Mouse (Mus musculus): Measurements from ENCODE around the gene Gm10160. TPM values are rescaled to one million over a fixed set of nuclear protein-coding genes. Genes with fewer than 3 reads are reported as not detected.
A peak's percentile ranks its signal among the peaks of the same experiment; 100 is the strongest.

Gm10160 gene
- total and polyA plus RNA-seq, 3 experiments: not detected

GRCm38 (mm10) chr7:81828681-81829378 is 26.8 kb downstream of the Gm10160 start:
- Histone ChIP-seq H3K27me3 (ENCODE audit: insufficient read depth, low read length) (no peaks in the 10 kb centered on the region), H3K9me3 (replicated peaks) (no peaks in the 10 kb centered on the region), H3K36me3 (replicated peaks) (peaks cover 15% of the 10 kb centered on the region), H3K4me3 (ENCODE audit: low read depth, low read length) (peak overlapping the region; percentile 93), H3K4me1 (ENCODE audit: insufficient read depth, low read depth, low read length) (peaks cover 44% of the 10 kb centered on the region)
- DNase-seq (ENCODE audit: low spot score) (peak; percentile 23), ATAC-seq (ENCODE audit: extremely low read depth, insufficient number of reproducible peaks, low FRiP score, poor library complexity, severe bottlenecking) (no peak)
- TF ChIP-seq POLR2AphosphoS5 (IDR thresholded peaks at IDR 0.05; ENCODE audit: insufficient replicate concordance, low read depth, low read length) (no peak), TAL1 (conservative IDR thresholded peaks at IDR 0.05; ENCODE audit: low read depth, low read length) (no peak), GATA1 (IDR thresholded peaks at IDR 0.05; ENCODE audit: borderline replicate concordance, low read length) (no peak), GATA2 (IDR thresholded peaks at IDR 0.05; ENCODE audit: borderline replicate concordance, low read depth, low read length) (no peak)

GRCm38 (mm10) chr7:81827806-81828667 is 27.6 kb downstream of the Gm10160 start:
- Histone ChIP-seq H3K4me1 (ENCODE audit: insufficient read depth, low read depth, low read length) (peaks cover 49% of the 10 kb centered on the region), H3K4me3 (ENCODE audit: low read depth, low read length) (peak overlapping the region; percentile 93), H3K27me3 (ENCODE audit: insufficient read depth, low read length) (no peaks in the 10 kb centered on the region), H3K36me3 (replicated peaks) (peaks cover 21% of the 10 kb centered on the region), H3K9me3 (replicated peaks) (no peaks in the 10 kb centered on the region)
- TF ChIP-seq TAL1 (conservative IDR thresholded peaks at IDR 0.05; ENCODE audit: low read depth, low read length) (no peak), CTCF (IDR thresholded peaks at IDR 0.05; ENCODE audit: low read depth, low read length) (no peak), GATA2 (IDR thresholded peaks at IDR 0.05; ENCODE audit: borderline replicate concordance, low read depth, low read length) (no peak), POLR2AphosphoS5 (IDR thresholded peaks at IDR 0.05; ENCODE audit: insufficient replicate concordance, low read depth, low read length) (no peak), GATA1 (IDR thresholded peaks at IDR 0.05; ENCODE audit: borderline replicate concordance, low read length) (no peak)
- DNase-seq (ENCODE audit: low spot score) (peak; percentile 22), ATAC-seq (ENCODE audit: extremely low read depth, insufficient number of reproducible peaks, low FRiP score, poor library complexity, severe bottlenecking) (no peak; the same call in 1 of the 2 replicates)

GRCm38 (mm10) chr7:81825381-81825780 is 30.2 kb downstream of the Gm10160 start:
- no peak for TF ChIP-seq GATA1 (IDR thresholded peaks at IDR 0.05; ENCODE audit: borderline replicate concordance, low read length)
- TF ChIP-seq GATA2 (IDR thresholded peaks at IDR 0.05; ENCODE audit: borderline replicate concordance, low read depth, low read length): no peak
- no peak for TF ChIP-seq POLR2AphosphoS5 (IDR thresholded peaks at IDR 0.05; ENCODE audit: insufficient replicate concordance, low read depth, low read length)
- TF ChIP-seq CTCF (IDR thresholded peaks at IDR 0.05; ENCODE audit: low read depth, low read length): no peak
- TF ChIP-seq TAL1 (conservative IDR thresholded peaks at IDR 0.05; ENCODE audit: low read depth, low read length): no peak
- Histone ChIP-seq H3K9me3 (replicated peaks) (no peaks in the 10 kb centered on the region), H3K36me3 (replicated peaks) (peaks cover 21% of the 10 kb centered on the region), H3K27me3 (ENCODE audit: insufficient read depth, low read length) (no peaks in the 10 kb centered on the region), H3K4me3 (ENCODE audit: low read depth, low read length) (no peak overlapping the region), H3K4me1 (ENCODE audit: insufficient read depth, low read depth, low read length) (peaks cover 49% of the 10 kb centered on the region)
- ATAC-seq (ENCODE audit: extremely low read depth, insufficient number of reproducible peaks, low FRiP score, poor library complexity, severe bottlenecking) (no peak), DNase-seq (ENCODE audit: low spot score) (no peak)

- no peak for DNase-seq (ENCODE audit: low spot score)
- H3K27me3 ChIP-seq (ENCODE audit: insufficient read depth, low read length): no peaks in the 10 kb centered on the region
- ATAC-seq (ENCODE audit: extremely low read depth, insufficient number of reproducible peaks, low FRiP score, poor library complexity, severe bottlenecking): no peak
- TF ChIP-seq POLR2AphosphoS5 (IDR thresholded peaks at IDR 0.05; ENCODE audit: insufficient replicate concordance, low read depth, low read length) (no peak), CTCF (IDR thresholded peaks at IDR 0.05; ENCODE audit: low read depth, low read length) (no peak), GATA1 (IDR thresholded peaks at IDR 0.05; ENCODE audit: borderline replicate concordance, low read length) (no peak), GATA2 (IDR thresholded peaks at IDR 0.05; ENCODE audit: borderline replicate concordance, low read depth, low read length) (no peak), TAL1 (conservative IDR thresholded peaks at IDR 0.05; ENCODE audit: low read depth, low read length) (no peak)
- H3K36me3 ChIP-seq (replicated peaks): peaks cover 21% of the 10 kb centered on the region
- no peak overlapping the region for H3K4me3 ChIP-seq (ENCODE audit: low read depth, low read length)
- peaks cover 46% of the 10 kb centered on the region for H3K4me1 ChIP-seq (ENCODE audit: insufficient read depth, low read depth, low read length)
- no peaks in the 10 kb centered on the region for H3K9me3 ChIP-seq (replicated peaks)
These were observed 30.7 kb downstream of the Gm10160 start for GRCm38 (mm10) chr7:81824906-81825305.

- TF ChIP-seq GATA2 (IDR thresholded peaks at IDR 0.05; ENCODE audit: borderline replicate concordance, low read depth, low read length): no peak
- TF ChIP-seq CTCF (IDR thresholded peaks at IDR 0.05; ENCODE audit: low read depth, low read length): no peak
- TF ChIP-seq POLR2AphosphoS5 (IDR thresholded peaks at IDR 0.05; ENCODE audit: insufficient replicate concordance, low read depth, low read length): no peak
- TF ChIP-seq GATA1 (IDR thresholded peaks at IDR 0.05; ENCODE audit: borderline replicate concordance, low read length): no peak
- TF ChIP-seq TAL1 (conservative IDR thresholded peaks at IDR 0.05; ENCODE audit: low read depth, low read length): no peak
These were observed 49.5 kb downstream of the Gm10160 start for GRCm38 (mm10) chr7:81806067-81806466.

More at GRCm38 (mm10) chr7:81806067-81806466, 49.5 kb downstream of the Gm10160 start:
- peaks cover 4% of the 10 kb centered on the region; the same call in 1 of the 2 replicates for H3K4me1 ChIP-seq (ENCODE audit: insufficient read depth, low read depth, low read length)
- ATAC-seq (ENCODE audit: extremely low read depth, insufficient number of reproducible peaks, low FRiP score, poor library complexity, severe bottlenecking) (peak; percentile 49; the same call in 1 of the 2 replicates), DNase-seq (ENCODE audit: low spot score) (no peak)
- H3K27me3 ChIP-seq (ENCODE audit: insufficient read depth, low read length): no peaks in the 10 kb centered on the region
- H3K36me3 ChIP-seq (replicated peaks): peaks cover 61% of the 10 kb centered on the region
- H3K4me3 ChIP-seq (ENCODE audit: low read depth, low read length): no peak overlapping the region
- no peaks in the 10 kb centered on the region for H3K9me3 ChIP-seq (replicated peaks)

Other genes starting within 250 kb of the Gm10160 start
- gene Homer2, start 148.3 kb downstream of the Gm10160 start, total RNA-seq (2014; fragmentation: Nextera tagmentation): 24.6 and 35.9 TPM in 2 replicates
- 32.5 and 45.9 TPM in 2 replicates for gene Homer2, start 148.3 kb downstream of the Gm10160 start, total RNA-seq (2017)
- 37.3 and 50.6 TPM in 2 replicates for gene Homer2, start 148.3 kb downstream of the Gm10160 start, polyA plus RNA-seq (2012)
- 41.5 and 47.5 TPM in 2 replicates for gene Ramac, start 92.9 kb downstream of the Gm10160 start, total RNA-seq (2014; fragmentation: Nextera tagmentation)
- gene Ramac, start 92.9 kb downstream of the Gm10160 start, total RNA-seq (2017): 99.7 and 111 TPM in 2 replicates
- 19.8 and 29.4 TPM in 2 replicates for gene Ramac, start 92.9 kb downstream of the Gm10160 start, polyA plus RNA-seq (2012)
- gene 3110040N11Rik, start 66.3 kb downstream of the Gm10160 start, total RNA-seq (2014; fragmentation: Nextera tagmentation): 27.5 and 37.4 TPM in 2 replicates
- gene 3110040N11Rik, start 66.3 kb downstream of the Gm10160 start, total RNA-seq (2017): 61.7 and 71.2 TPM in 2 replicates
- gene 3110040N11Rik, start 66.3 kb downstream of the Gm10160 start, polyA plus RNA-seq (2012): 20.8 and 23.6 TPM in 2 replicates
- 74.6 and 91.0 TPM in 2 replicates for gene Btbd1, start 26.4 kb downstream of the Gm10160 start, total RNA-seq (2014; fragmentation: Nextera tagmentation)
- 91.8 and 102 TPM in 2 replicates for gene Btbd1, start 26.4 kb downstream of the Gm10160 start, total RNA-seq (2017)
- 9.2 and 10.7 TPM in 2 replicates for gene Btbd1, start 26.4 kb downstream of the Gm10160 start, polyA plus RNA-seq (2012)
- gene Tm6sf1, start 3.2 kb upstream of the Gm10160 start, total RNA-seq (2014; fragmentation: Nextera tagmentation): not detected in 2 replicates
- gene Tm6sf1, start 3.2 kb upstream of the Gm10160 start, total RNA-seq (2017): 0.11 and 0.23 TPM in 2 replicates
- gene Tm6sf1, start 3.2 kb upstream of the Gm10160 start, polyA plus RNA-seq (2012): not detected in 2 replicates
- gene Hdgfl3, start 78.7 kb upstream of the Gm10160 start, total RNA-seq (2014; fragmentation: Nextera tagmentation): not detected in 2 replicates
- 0.12 and 0.16 TPM in 2 replicates for gene Hdgfl3, start 78.7 kb upstream of the Gm10160 start, total RNA-seq (2017)
- not detected in 2 replicates for gene Hdgfl3, start 78.7 kb upstream of the Gm10160 start, polyA plus RNA-seq (2012)
- gene Bnc1, start 136.5 kb upstream of the Gm10160 start, total RNA-seq (2014; fragmentation: Nextera tagmentation): not detected in 2 replicates
- gene Bnc1, start 136.5 kb upstream of the Gm10160 start, total RNA-seq (2017): 0.11 TPM in 1 of 2 replicates, not detected in the other
- not detected in 2 replicates for gene Bnc1, start 136.5 kb upstream of the Gm10160 start, polyA plus RNA-seq (2012)

Data from G1E (cell line).